Mouse (Mus musculus) heart, postnatal 25 days (tissue): Measurements from ENCODE around the gene Lrsam1. TPM values are rescaled to one million over a fixed set of nuclear protein-coding genes. Genes with fewer than 3 reads are reported as not detected.

Experiments used
- DNase-seq: peaks from one replicate; pipeline ENCODE4 v3.0.0; 2022; ENCODE audit warnings: low spot score
- intact Hi-C: fragments of 180-260 bp; cut with DNase I; formaldehyde crosslinking; loops from one replicate; pipeline ENCODE4 v1.15.1; 2025
- total RNA-seq, 2 experiments: library from RNA; stranded (reverse); gene quantifications; 2 replicates each; pipeline ENCODE4 v1.2.3; 2021

The Lrsam1 gene
- total RNA-seq, 2 experiments from 2014 or later = 12.4 to 16.4 TPM

- intact Hi-C loops = loop anchor here (2.0 kb wide), 1 partner anchor 37 kb away; no protein-coding TSS in a partner anchor
- DNase-seq = peak; percentile 76
These were observed 85.5 kb downstream of the Lrsam1 start, which contains the start of gene Fam129b for GRCm38 (mm10) chr2:32875675-32876489. Gene Fam129b, plus strand, starts transcription at chr2:32876114.

Other genes starting within 250 kb of the Lrsam1 start
- 10 to 100 TPM; 23.4 to 26.4 TPM for gene Cdk9, start 248.5 kb downstream of the Lrsam1 start, total RNA-seq
- gene Sh2d3c, start 240.6 kb downstream of the Lrsam1 start, total RNA-seq = 10 to 100 TPM; 20.7 to 25.4 TPM
- not detected for gene 6330409D20Rik, start 220.6 kb downstream of the Lrsam1 start, total RNA-seq
- 1 to 10 TPM; 8.1 to 8.3 TPM for gene Tor2a, start 204.4 kb downstream of the Lrsam1 start, total RNA-seq
- under 1 TPM; 0.10 to 0.17 TPM for gene Ttc16, start 186.0 kb downstream of the Lrsam1 start, total RNA-seq
- 1 to 10 TPM; 2.6 to 4.2 TPM for gene Ptrh1, start 185.8 kb downstream of the Lrsam1 start, total RNA-seq
- not detected for gene Cfap157, start 177.2 kb downstream of the Lrsam1 start, total RNA-seq
- gene Stxbp1, start 114.4 kb downstream of the Lrsam1 start, total RNA-seq = 10 to 100 TPM; 11.0 to 11.7 TPM
- 10 to 100 TPM; 23.8 to 31.9 TPM for gene Fam129b, start 85.5 kb downstream of the Lrsam1 start, total RNA-seq
- gene Rpl12, start 55 bp downstream of the Lrsam1 start, total RNA-seq = 10 to 100 TPM; 54.8 to 58.8 TPM
- 10 to 100 TPM; 14.6 to 16.0 TPM for gene Slc2a8, start 20.5 kb upstream of the Lrsam1 start, total RNA-seq
- 1 to 10 TPM; 3.0 to 3.3 TPM for gene Garnl3, start 170.0 kb upstream of the Lrsam1 start, total RNA-seq